Mouse (Mus musculus): Measurements from ENCODE around the gene Cdh11. TPM values are rescaled to one million over a fixed set of nuclear protein-coding genes. Genes with fewer than 3 reads are reported as not detected.

The Cdh11 gene
- polyA plus RNA-seq (2015; fragmentation: Nextera tagmentation; extraction: Ambion mirVana): 1.6 and 1.7 TPM in 2 replicates

GRCm38 (mm10) chr8:102785592-102786416, at the start of gene Cdh11:
Cdh11 (minus strand) TSS chr8:102785642.
- no peak for ATAC-seq (ENCODE audit: insufficient read depth)
- no peak within 1 kb of the TSS for H3K9ac ChIP-seq
- H3K36me3 ChIP-seq (replicated peaks): no peaks in the 10 kb centered on the region
- no peak within 1 kb of the TSS for H3K27ac ChIP-seq (replicated peaks)
- H3K27me3 ChIP-seq: peaks cover 58% of the 10 kb centered on the region
- no peaks in the 10 kb centered on the region for H3K9me3 ChIP-seq (replicated peaks)
- WGBS (ENCODE audit: insufficient replicate concordance): 3% methylated on average over 23 of the region's 23 CpGs
- peak within 1 kb of the TSS; percentile 23; the same call in 1 of the 2 replicates for H3K4me3 ChIP-seq (replicated peaks)
- peak within 1 kb of the TSS; percentile 23 for H3K4me2 ChIP-seq
- no peaks in the 10 kb centered on the region for H3K4me1 ChIP-seq (replicated peaks)

GRCm38 (mm10) chr8:102813959-102814358, 28.5 kb upstream of the Cdh11 start:
- H3K4me3 ChIP-seq (replicated peaks): no peak overlapping the region
- no peak overlapping the region for H3K27ac ChIP-seq (replicated peaks)
- H3K9ac ChIP-seq: no peak overlapping the region
- ATAC-seq (ENCODE audit: insufficient read depth): no peak
- no peaks in the 10 kb centered on the region for H3K36me3 ChIP-seq (replicated peaks)
- H3K27me3 ChIP-seq: no peaks in the 10 kb centered on the region
- H3K9me3 ChIP-seq (replicated peaks): no peaks in the 10 kb centered on the region
- H3K4me2 ChIP-seq: no peak overlapping the region
- no peaks in the 10 kb centered on the region for H3K4me1 ChIP-seq (replicated peaks)
- 65% methylated on average over 5 of the region's 5 CpGs for WGBS (ENCODE audit: insufficient replicate concordance)

- Histone ChIP-seq H3K36me3 (replicated peaks) (no peaks in the 10 kb centered on the region), H3K9ac (no peak overlapping the region), H3K27ac (replicated peaks) (no peak overlapping the region), H3K4me2 (no peak overlapping the region), H3K9me3 (replicated peaks) (no peaks in the 10 kb centered on the region), H3K27me3 (peaks cover 26% of the 10 kb centered on the region), H3K4me1 (replicated peaks) (no peaks in the 10 kb centered on the region), H3K4me3 (replicated peaks) (no peak overlapping the region)
- 25% methylated on average over 4 of the region's 4 CpGs for WGBS (ENCODE audit: insufficient replicate concordance)
- ATAC-seq (ENCODE audit: insufficient read depth): no peak
Observed at GRCm38 (mm10) chr8:102790303-102790702, 4.9 kb upstream of the Cdh11 start.

- Histone ChIP-seq H3K27me3 (peaks cover 57% of the 10 kb centered on the region), H3K36me3 (replicated peaks) (no peaks in the 10 kb centered on the region), H3K4me2 (no peak overlapping the region; the same call in 1 of the 2 replicates), H3K9me3 (replicated peaks) (no peaks in the 10 kb centered on the region), H3K4me1 (replicated peaks) (no peaks in the 10 kb centered on the region), H3K9ac (no peak overlapping the region), H3K27ac (replicated peaks) (no peak overlapping the region), H3K4me3 (replicated peaks) (no peak overlapping the region)
- WGBS (ENCODE audit: insufficient replicate concordance): 2% methylated on average over 31 of the region's 31 CpGs
- no peak for ATAC-seq (ENCODE audit: insufficient read depth)
Observed at GRCm38 (mm10) chr8:102786467-102787360, 1.3 kb upstream of the Cdh11 start.

- ATAC-seq (ENCODE audit: insufficient read depth): no peak
- Histone ChIP-seq H3K4me3 (replicated peaks) (peak overlapping the region; percentile 23; the same call in 1 of the 2 replicates), H3K4me1 (replicated peaks) (no peaks in the 10 kb centered on the region), H3K27ac (replicated peaks) (no peak overlapping the region), H3K9ac (no peak overlapping the region), H3K4me2 (peak overlapping the region; percentile 23; the same call in 1 of the 2 replicates), H3K9me3 (replicated peaks) (no peaks in the 10 kb centered on the region), H3K36me3 (replicated peaks) (no peaks in the 10 kb centered on the region), H3K27me3 (peaks cover 58% of the 10 kb centered on the region)
- WGBS (ENCODE audit: insufficient replicate concordance): under 1% methylated on average over 49 of the region's 55 CpGs
Observed at GRCm38 (mm10) chr8:102784835-102785455, 497 bp downstream of the Cdh11 start.

GRCm38 (mm10) chr8:102783821-102784591, 1.4 kb downstream of the Cdh11 start:
- ATAC-seq (ENCODE audit: insufficient read depth): no peak
- H3K4me2 ChIP-seq: no peak overlapping the region
- peaks cover 58% of the 10 kb centered on the region for H3K27me3 ChIP-seq
- H3K4me1 ChIP-seq (replicated peaks): no peaks in the 10 kb centered on the region
- no peak overlapping the region for H3K9ac ChIP-seq
- H3K4me3 ChIP-seq (replicated peaks): peak overlapping the region; percentile 23; the same call in 1 of the 2 replicates
- no peaks in the 10 kb centered on the region for H3K36me3 ChIP-seq (replicated peaks)
- no peaks in the 10 kb centered on the region for H3K9me3 ChIP-seq (replicated peaks)
- H3K27ac ChIP-seq (replicated peaks): no peak overlapping the region
- 1% methylated on average over 41 of the region's 42 CpGs for WGBS (ENCODE audit: insufficient replicate concordance)

- H3K4me2 ChIP-seq: no peak overlapping the region
- H3K27me3 ChIP-seq: peaks cover 58% of the 10 kb centered on the region
- H3K36me3 ChIP-seq (replicated peaks): no peaks in the 10 kb centered on the region
- ATAC-seq (ENCODE audit: insufficient read depth): no peak
- H3K4me3 ChIP-seq (replicated peaks): no peak overlapping the region
- no peaks in the 10 kb centered on the region for H3K4me1 ChIP-seq (replicated peaks)
- no peaks in the 10 kb centered on the region for H3K9me3 ChIP-seq (replicated peaks)
- H3K27ac ChIP-seq (replicated peaks): no peak overlapping the region
- WGBS (ENCODE audit: insufficient replicate concordance): 9% methylated on average over 11 of the region's 11 CpGs
- no peak overlapping the region for H3K9ac ChIP-seq
Observed at GRCm38 (mm10) chr8:102782707-102783489, 2.5 kb downstream of the Cdh11 start.

GRCm38 (mm10) chr8:102780899-102781298, 4.5 kb downstream of the Cdh11 start:
- Histone ChIP-seq H3K27ac (replicated peaks) (no peak overlapping the region), H3K4me1 (replicated peaks) (no peaks in the 10 kb centered on the region), H3K4me2 (peak overlapping the region; percentile 25; the same call in 1 of the 2 replicates), H3K27me3 (peaks cover 38% of the 10 kb centered on the region), H3K36me3 (replicated peaks) (no peaks in the 10 kb centered on the region), H3K9ac (no peak overlapping the region), H3K9me3 (replicated peaks) (no peaks in the 10 kb centered on the region), H3K4me3 (replicated peaks) (no peak overlapping the region)
- no peak for ATAC-seq (ENCODE audit: insufficient read depth)
- 3% methylated on average over 12 of the region's 12 CpGs for WGBS (ENCODE audit: insufficient replicate concordance)

GRCm38 (mm10) chr8:102774594-102774993, 10.8 kb downstream of the Cdh11 start:
- H3K36me3 ChIP-seq (replicated peaks): no peaks in the 10 kb centered on the region
- H3K27ac ChIP-seq (replicated peaks): no peak overlapping the region
- H3K27me3 ChIP-seq: no peaks in the 10 kb centered on the region
- H3K4me1 ChIP-seq (replicated peaks): no peaks in the 10 kb centered on the region
- H3K4me2 ChIP-seq: no peak overlapping the region
- no peak overlapping the region for H3K9ac ChIP-seq
- no peak overlapping the region for H3K4me3 ChIP-seq (replicated peaks)
- WGBS (ENCODE audit: insufficient replicate concordance): 77% methylated on average over 1 of the region's 1 CpGs
- H3K9me3 ChIP-seq (replicated peaks): no peaks in the 10 kb centered on the region
- ATAC-seq (ENCODE audit: insufficient read depth): no peak

GRCm38 (mm10) chr8:102771456-102771855, 14.0 kb downstream of the Cdh11 start:
- ATAC-seq (ENCODE audit: insufficient read depth): no peak
- Histone ChIP-seq H3K36me3 (replicated peaks) (no peaks in the 10 kb centered on the region), H3K4me1 (replicated peaks) (no peaks in the 10 kb centered on the region), H3K9me3 (replicated peaks) (no peaks in the 10 kb centered on the region), H3K27me3 (no peaks in the 10 kb centered on the region), H3K27ac (replicated peaks) (no peak overlapping the region), H3K4me2 (no peak overlapping the region), H3K4me3 (replicated peaks) (no peak overlapping the region), H3K9ac (no peak overlapping the region)
- WGBS (ENCODE audit: insufficient replicate concordance): 67% methylated on average over 2 of the region's 2 CpGs

Measured in liver, embryonic 15.5 days (tissue).